Mouse (Mus musculus) MEL (cell line): Measurements from ENCODE around the gene Myo1e. TPM values are rescaled to one million over a fixed set of nuclear protein-coding genes. Genes with fewer than 3 reads are reported as not detected.

Source experiments
- DNase-seq: peaks from one replicate; pipeline ENCODE4 v3.0.0; 2011; ENCODE audit warnings: low read depth, low spot score
- H3K27ac ChIP-seq: 2 replicates; pipeline ENCODE4 v1.5.1; 2012; ENCODE audit warnings: low read depth, mild to moderate bottlenecking, control low read depth, low read length, moderate library complexity; ENCODE audit not compliant: control insufficient read depth
- H3K27me3 ChIP-seq, 2 experiments: fragments of 150-350 bp in 1 of 2; sonication (generic) in 1 of 2; 2 replicates each; pipeline ENCODE4 v1.6.1; 2012; ENCODE audit warnings: low read length in 2 of 2, mild to moderate bottlenecking in 2 of 2, improper control_type of control experiment in 1 of 2, moderate library complexity in 1 of 2; ENCODE audit not compliant: insufficient read depth in 2 of 2, control insufficient read depth in 1 of 2
- H3K36me3 ChIP-seq, 2 experiments: 2 replicates each; pipeline ENCODE4 v1.6.1; 2012 to 2014; ENCODE audit warnings: low read length in 2 of 2, improper control_type of control experiment in 1 of 2, inconsistent platforms in 1 of 2, mild to moderate bottlenecking in 1 of 2; ENCODE audit not compliant: insufficient read depth in 2 of 2, control insufficient read depth in 1 of 2
- H3K4me1 ChIP-seq, 2 experiments: fragments of 150-350 bp in 1 of 2; sonication (generic) in 1 of 2; 2 replicates each; pipeline ENCODE4 v1.6.1; 2012; ENCODE audit warnings: low read length in 2 of 2, improper control_type of control experiment in 1 of 2, mild to moderate bottlenecking in 1 of 2; ENCODE audit not compliant: insufficient read depth in 2 of 2, control insufficient read depth in 1 of 2
- H3K4me3 ChIP-seq, 2 experiments: fragments of 150-350 bp in 1 of 2; sonication (generic) in 1 of 2; 2 replicates each; pipeline ENCODE4 v1.5.1; 2012; ENCODE audit warnings: low read depth in 2 of 2, low read length in 2 of 2, mild to moderate bottlenecking in 2 of 2, moderate library complexity in 2 of 2, control low read depth in 1 of 2, improper control_type of control experiment in 1 of 2; ENCODE audit not compliant: control insufficient read depth in 1 of 2, insufficient read depth in 1 of 2
- H3K79me2 ChIP-seq: 2 replicates; pipeline ENCODE4 v1.6.1; 2012; ENCODE audit warnings: mild to moderate bottlenecking, low read length, moderate library complexity; ENCODE audit not compliant: control insufficient read depth, poor library complexity, insufficient read depth
- H3K9ac ChIP-seq: 2 replicates; pipeline ENCODE4 v1.6.1; 2012; ENCODE audit warnings: low read depth, mild to moderate bottlenecking, control low read depth, low read length, moderate library complexity; ENCODE audit not compliant: control insufficient read depth, poor library complexity, severe bottlenecking
- H3K9me3 ChIP-seq: fragments of 150-350 bp; sonication (generic); replicated peaks from 2 replicates; pipeline ENCODE4 v1.6.1; 2012; ENCODE audit warnings: mild to moderate bottlenecking, low read length, improper control_type of control experiment, moderate library complexity; ENCODE audit not compliant: insufficient read depth
- MAZ ChIP-seq: IDR thresholded peaks from 2 replicates; pipeline ENCODE4 v1.6.1; 2012; ENCODE audit warnings: low read depth, mild to moderate bottlenecking, inconsistent platforms, low read length, improper control_type of control experiment
- SIN3A ChIP-seq: IDR thresholded peaks from 2 replicates; pipeline ENCODE4 v1.6.1; 2012; ENCODE audit warnings: low read length, improper control_type of control experiment, inconsistent platforms
- TAL1 ChIP-seq: IDR thresholded peaks from 2 replicates; pipeline ENCODE4 v1.6.1; 2012; ENCODE audit warnings: mild to moderate bottlenecking, inconsistent platforms, low read length, moderate library complexity, mixed read lengths
- ZKSCAN1 ChIP-seq: IDR thresholded peaks from 2 replicates; pipeline ENCODE4 v1.6.1; 2012; ENCODE audit warnings: low read depth, mild to moderate bottlenecking, inconsistent platforms, low read length, improper control_type of control experiment, moderate library complexity
- polyA plus RNA-seq, 2 experiments: library from polyadenylated mRNA; stranded (reverse) in 1 of 2; unstranded in 1 of 2; fragments of >175 nt in 1 of 2; fragments of >200 nt in 1 of 2; gene quantifications; 2 replicates each; pipeline versions ENCODE4 v1.2.1 to v1.2.4; 2012; ENCODE audit warnings: low replicate concordance in 2 of 2, low read depth in 1 of 2; ENCODE audit not compliant: insufficient read length in 2 of 2, insufficient read depth in 1 of 2, missing spikeins in 1 of 2
- total RNA-seq: library from RNA; depleted of rRNA; stranded (reverse); fragments of 300-350 nt; gene quantifications from 2 replicates; pipeline ENCODE4 v1.2.3, GENCODE M21; 2012; rRNA removed

The Myo1e gene
- total and polyA plus RNA-seq, 3 experiments: 4.9 to 7.8 TPM; not detected in 1

- TF ChIP-seq TAL1 (no peak), ZKSCAN1 (peak; percentile 91), SIN3A (no peak), MAZ (no peak)
- DNase-seq: no peak
- H3K27ac ChIP-seq: no peak overlapping the region
- H3K27me3 ChIP-seq: no peaks in the 10 kb centered on the region
- no peak overlapping the region for H3K9ac ChIP-seq
- no peak overlapping the region for H3K4me3 ChIP-seq
- H3K36me3 ChIP-seq: peaks cover 25 to 57% of the 10 kb centered on the region in 2 experiments
- peaks cover 11 to 13% of the 10 kb centered on the region in 2 experiments for H3K4me1 ChIP-seq
- H3K79me2 ChIP-seq: no peaks in the 10 kb centered on the region; the same call in 1 of the 2 replicates
- H3K9me3 ChIP-seq: no peaks in the 10 kb centered on the region
These were observed 241.9 kb downstream of the Myo1e start for GRCm38 (mm10) chr9:70449072-70449471.

Other genes starting within 250 kb of the Myo1e start
- gene Bnip2, start 217.9 kb upstream of the Myo1e start, total RNA-seq: 41.9 and 49.7 TPM in 2 replicates
- gene Bnip2, start 217.9 kb upstream of the Myo1e start, polyA plus RNA-seq: 10 to 100 TPM in 1 of 2 experiments, not detected in 1; 57.2 TPM
- 62.4 and 75.8 TPM in 2 replicates for gene Gtf2a2, start 194.8 kb upstream of the Myo1e start, total RNA-seq
- gene Gtf2a2, start 194.8 kb upstream of the Myo1e start, polyA plus RNA-seq: 10 to 100 TPM in 1 of 2 experiments, not detected in 1; 74.9 TPM
- not detected in 2 replicates for gene Gcnt3, start 169.3 kb upstream of the Myo1e start, total RNA-seq
- gene Gcnt3, start 169.3 kb upstream of the Myo1e start, polyA plus RNA-seq: not detected
- gene Fam81a, start 64.8 kb upstream of the Myo1e start, total RNA-seq: not detected in 2 replicates
- gene Fam81a, start 64.8 kb upstream of the Myo1e start, polyA plus RNA-seq: not detected
- gene Ccnb2, start 214.2 kb downstream of the Myo1e start, total RNA-seq: 86.5 and 103 TPM in 2 replicates
- 100 to 1,000 TPM in 1 of 2 experiments, 10 to 100 TPM in 1; 97.0 to 128 TPM for gene Ccnb2, start 214.2 kb downstream of the Myo1e start, polyA plus RNA-seq